Mouse (Mus musculus) telencephalon, adult 2 months (tissue): Measurements from ENCODE around the gene Mdm2.

ENCODE experiments used
- DNase-seq: peaks from one replicate; pipeline ENCODE4 v3.0.0-alpha.2; 2011; ENCODE audit warnings: low read depth, low spot score

Mdm2 gene

DNA sequence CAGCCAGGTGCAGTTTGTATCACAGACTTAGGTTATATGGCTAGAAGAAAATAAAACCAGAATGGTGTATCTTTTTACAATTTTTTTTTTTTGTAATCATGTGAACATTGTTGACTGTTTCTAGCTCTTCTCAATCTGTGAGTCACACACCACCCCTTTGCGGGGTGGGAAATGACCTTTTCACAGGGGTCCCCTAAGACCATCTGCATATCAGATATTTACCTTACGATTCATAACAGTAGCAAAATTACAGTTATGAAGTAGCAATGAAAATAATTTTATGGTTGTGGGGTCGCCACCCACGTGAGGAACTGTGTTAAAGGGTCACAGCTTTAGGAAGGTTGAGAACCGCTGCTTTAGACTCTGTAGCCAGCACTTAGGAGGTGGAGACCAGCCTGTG is 39.8 kb downstream of the Mdm2 start:
- no peak for DNase-seq

GRCm38 (mm10) chr10:117670092-117670491 is 40.5 kb downstream of the Mdm2 start:
- DNase-seq = no peak

- no peak for DNase-seq
These were observed 41.0 kb downstream of the Mdm2 start for GRCm38 (mm10) chr10:117669449-117670090.

GRCm38 (mm10) chr10:117668546-117669300 is 41.8 kb downstream of the Mdm2 start:
- no peak for DNase-seq

- no peak for DNase-seq
These were observed 42.7 kb downstream of the Mdm2 start for GRCm38 (mm10) chr10:117667663-117668507.

GRCm38 (mm10) chr10:117666947-117667630 is 43.5 kb downstream of the Mdm2 start:
- no peak for DNase-seq

DNA sequence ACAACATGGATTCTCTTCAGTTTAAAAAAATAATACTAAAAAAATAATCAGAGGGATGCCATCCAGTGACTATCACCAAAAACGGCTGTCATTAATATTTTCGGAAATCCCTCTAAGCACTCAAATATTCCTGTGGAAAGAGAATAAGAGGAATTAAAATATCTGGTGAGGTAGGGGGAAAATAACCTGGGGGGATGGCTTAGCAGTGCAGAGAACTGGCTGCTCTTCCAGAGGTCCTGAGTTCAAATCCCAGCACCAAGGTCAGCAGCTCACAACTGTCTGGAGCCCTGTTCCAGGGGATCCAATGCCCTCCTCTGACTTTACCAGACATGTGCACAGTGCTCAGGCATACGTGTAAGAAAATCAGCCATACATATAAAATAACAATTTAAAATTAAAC is 44.2 kb downstream of the Mdm2 start:
- no peak for DNase-seq

GRCm38 (mm10) chr10:117665376-117666275 is 44.9 kb downstream of the Mdm2 start:
- no peak for DNase-seq

GRCm38 (mm10) chr10:117664926-117665209 is 45.7 kb downstream of the Mdm2 start:
- no peak for DNase-seq

- DNase-seq = no peak
These were observed 46.2 kb downstream of the Mdm2 start for GRCm38 (mm10) chr10:117664208-117664925.

GRCm38 (mm10) chr10:117663865-117664200 is 46.7 kb downstream of the Mdm2 start:
- no peak for DNase-seq

DNA sequence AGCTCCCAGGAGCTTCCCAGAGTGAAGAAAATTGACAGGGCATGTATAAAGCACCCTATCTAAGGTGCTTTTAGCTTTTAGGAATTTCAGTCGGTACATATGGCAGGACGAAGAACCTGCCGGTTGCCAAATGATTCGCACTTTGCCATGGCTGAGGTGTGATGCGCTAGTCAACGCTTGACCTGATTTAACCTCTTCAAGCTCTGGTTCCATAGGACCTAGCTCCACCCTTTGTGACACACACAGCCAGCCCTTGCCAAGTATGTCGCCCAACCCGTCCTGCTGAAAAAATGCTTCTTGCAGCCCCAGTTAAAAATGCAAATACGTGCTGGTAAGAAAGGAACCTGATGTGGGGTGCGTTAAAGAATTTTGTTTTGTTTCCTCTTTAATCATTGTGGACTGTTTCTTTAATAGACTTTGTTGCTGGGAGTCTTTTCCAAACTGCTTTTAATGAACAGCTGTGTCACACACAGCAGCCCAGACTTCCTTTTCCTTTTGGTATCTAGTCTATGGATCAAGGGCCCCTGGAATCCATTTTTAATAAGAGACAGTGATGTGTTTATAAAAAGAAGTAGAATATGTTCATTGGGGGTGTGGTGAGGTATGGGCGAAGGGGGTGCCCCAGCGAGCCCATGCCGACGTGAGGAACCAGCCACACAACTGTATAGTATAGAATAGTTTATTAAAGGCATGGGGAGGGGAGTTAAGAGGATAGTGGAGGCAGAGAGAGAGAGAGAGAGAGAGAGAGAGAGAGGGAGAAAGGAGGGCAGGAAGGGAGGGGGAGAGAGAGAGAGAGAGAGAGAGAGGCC is 47.3 kb downstream of the Mdm2 start:
- DNase-seq = no peak

- no peak for DNase-seq
These were observed 48.1 kb downstream of the Mdm2 start for GRCm38 (mm10) chr10:117662316-117663055.

DNA sequence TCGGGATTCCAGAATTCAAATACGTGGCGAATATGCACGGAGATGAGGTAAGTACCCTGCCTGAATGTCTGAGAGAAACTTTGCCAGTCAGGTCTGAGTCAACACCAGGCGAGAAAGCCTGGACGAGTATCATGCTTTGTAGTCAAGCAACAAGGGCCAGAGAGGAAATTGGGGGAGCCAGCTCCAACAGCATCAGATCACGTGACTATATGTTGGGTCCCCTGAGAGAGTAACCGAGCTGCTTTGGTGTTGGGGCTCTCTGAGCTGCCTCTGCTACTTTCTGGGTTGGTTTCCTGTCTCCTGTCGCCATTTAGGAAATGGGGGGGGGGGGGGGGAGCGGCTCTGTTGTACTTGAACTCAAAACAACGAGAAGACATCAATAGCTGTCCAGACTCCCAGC is 50.7 kb downstream of the Mdm2 start:
- DNase-seq = no peak

- DNase-seq = no peak
These were observed 51.1 kb downstream of the Mdm2 start for GRCm38 (mm10) chr10:117659430-117659813.

DNA sequence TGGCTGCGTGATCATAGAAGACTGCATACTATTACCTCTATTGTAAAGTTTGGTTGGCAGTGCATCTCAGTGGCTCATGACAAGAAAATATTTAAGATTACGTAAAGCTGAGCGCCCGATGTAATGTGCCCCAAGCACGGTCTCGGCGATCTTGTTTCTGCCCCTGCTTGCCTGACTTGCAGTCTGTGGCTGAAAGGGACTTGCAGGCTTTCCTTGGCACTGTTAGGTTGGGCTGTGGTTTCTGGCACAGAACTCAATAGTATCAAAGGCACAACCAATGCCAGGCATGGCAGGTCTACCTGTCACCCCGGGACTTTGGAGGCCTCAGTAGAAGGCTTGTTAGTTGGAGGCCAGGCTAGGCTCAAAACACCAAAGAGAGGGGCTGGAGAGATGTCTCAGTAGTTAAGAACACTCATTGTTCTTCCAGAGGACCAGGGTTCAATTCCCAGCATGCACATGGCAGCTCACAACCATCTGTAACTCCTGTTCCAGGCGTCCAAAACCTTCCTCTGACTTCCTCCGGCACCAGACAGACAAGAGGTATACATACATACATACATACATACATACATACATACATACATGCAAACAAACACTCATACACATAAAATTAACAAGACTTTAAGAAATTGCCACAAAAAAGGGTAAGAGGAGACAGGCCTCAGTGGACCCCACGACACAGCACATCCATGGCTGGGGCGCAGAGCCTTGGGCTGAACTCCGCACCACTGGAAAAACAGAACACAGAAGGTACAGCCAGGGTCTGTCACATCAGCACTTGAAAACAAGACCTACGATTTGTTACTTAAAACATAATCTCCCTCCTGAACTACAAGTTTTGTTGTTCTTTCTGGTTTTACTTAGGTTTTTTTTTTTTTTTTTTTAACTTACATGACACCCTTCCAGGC is 51.8 kb downstream of the Mdm2 start:
- no peak for DNase-seq

GRCm38 (mm10) chr10:117657659-117658306 is 52.8 kb downstream of the Mdm2 start:
- no peak for DNase-seq
